Mouse (Mus musculus) left cerebral cortex, postnatal 10 days (tissue): ENCODE data around the gene Osbpl10. TPM values are rescaled to one million over a fixed set of nuclear protein-coding genes. Genes with fewer than 3 reads are reported as not detected.

Experiments
- DNase-seq, 2 experiments: peaks; one replicate each; pipeline ENCODE4 v3.0.0; 2021 to 2022; ENCODE audit warnings: low spot score in 2 of 2, mixed read lengths in 1 of 2; ENCODE audit errors: extremely low spot score in 1 of 2
- intact Hi-C: fragments of 180-260 bp; cut with DNase I; formaldehyde crosslinking; loops from one replicate; pipeline ENCODE4 v1.15.1; 2025
- total RNA-seq, 2 experiments: library from RNA; stranded (reverse); gene quantifications; 2 replicates each; pipeline ENCODE4 v1.2.3; 2021

The Osbpl10 gene
- total RNA-seq, 2 experiments from 2014 or later = 55.7 to 56.3 TPM

DNA sequence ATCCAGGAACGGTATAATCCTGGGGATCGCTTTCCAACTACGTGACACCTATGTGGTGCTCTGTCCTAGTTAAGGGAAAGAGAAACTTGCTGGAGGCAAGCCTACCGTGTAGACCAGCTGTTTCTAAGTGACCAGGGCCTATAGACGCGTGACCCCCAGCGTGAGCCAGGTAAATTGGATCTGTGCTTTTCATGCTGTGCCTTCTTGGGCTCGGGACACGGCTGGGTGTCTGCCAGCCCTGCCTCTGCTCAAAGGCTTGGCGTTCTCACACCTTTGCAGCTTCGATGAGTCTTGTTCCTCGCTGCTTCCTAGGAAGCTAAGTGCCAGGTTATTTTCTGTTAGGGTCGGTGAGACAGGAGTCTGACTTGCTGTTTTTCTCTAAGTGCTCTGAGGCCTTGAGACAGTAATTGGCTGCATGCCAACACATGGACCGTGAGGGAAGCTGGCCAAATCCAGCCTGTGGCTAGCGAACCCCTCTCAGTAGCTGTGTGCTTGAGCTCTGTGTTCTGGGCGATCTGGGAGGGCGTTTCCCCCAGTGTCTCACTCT is 142.4 kb downstream of the Osbpl10 start:
- DNase-seq = peak; percentile 25 to 59
- intact Hi-C loops = no loop called here

DNA sequence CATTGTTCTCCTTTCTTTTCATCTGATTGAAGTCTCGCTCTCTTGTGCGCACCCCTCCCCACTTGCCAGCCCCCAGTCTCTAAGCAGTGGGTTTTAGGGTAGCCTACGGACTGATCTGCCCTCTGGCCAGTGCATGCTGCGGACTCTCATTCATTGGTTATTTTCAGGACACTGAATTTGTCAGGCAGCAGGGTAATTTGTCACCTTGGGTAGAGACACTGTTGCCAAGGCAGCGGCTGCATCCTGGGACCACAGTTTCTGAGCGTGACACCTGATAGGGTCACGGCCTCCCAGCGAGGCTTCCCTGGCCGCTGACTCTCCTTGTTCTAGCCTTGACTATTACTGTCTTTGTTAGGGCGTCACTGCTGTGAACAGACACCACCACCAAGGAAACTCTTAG is 149.0 kb downstream of the Osbpl10 start:
- no peak for DNase-seq
- intact Hi-C loops = no loop called here

DNA sequence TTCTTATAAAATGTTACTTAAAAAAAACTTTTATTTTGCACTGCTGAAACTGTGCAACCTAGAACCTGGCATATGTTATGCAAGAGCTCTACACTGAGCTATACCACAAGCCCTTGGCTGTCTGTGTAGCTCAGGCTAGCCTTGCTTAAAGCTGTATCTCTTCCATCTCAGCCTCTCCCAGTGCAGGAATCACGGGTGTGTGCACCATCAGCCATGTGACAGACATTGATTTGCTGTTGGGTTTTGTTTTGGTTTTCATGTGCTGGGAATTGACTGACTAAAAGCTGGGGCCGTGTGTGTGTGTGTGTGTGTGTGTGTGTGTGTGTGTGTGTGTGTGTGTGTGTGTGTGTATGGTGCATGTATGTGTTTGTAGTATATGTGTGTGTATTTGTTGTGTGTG is 155.6 kb downstream of the Osbpl10 start:
- no peak for DNase-seq
- intact Hi-C loops = no loop called here

DNA sequence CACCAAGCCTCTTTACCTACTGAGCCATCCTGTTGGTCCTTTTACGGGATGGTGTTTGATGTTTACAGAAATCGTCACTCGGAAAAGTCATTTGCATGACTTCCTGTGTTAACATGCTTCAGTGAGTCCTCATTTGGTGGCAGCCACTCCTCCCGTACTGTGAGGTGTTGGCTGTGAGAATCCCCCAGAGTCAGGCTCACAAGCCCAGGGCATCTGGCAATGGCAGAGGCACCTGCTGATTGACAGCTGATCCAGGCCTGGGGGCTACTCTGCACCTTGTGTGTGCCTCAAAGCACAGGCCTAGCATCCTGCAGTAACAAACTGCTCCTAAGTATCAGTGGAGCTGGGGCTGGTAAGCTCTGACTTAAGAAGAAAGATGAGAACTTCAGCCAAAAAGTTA is 156.4 kb downstream of the Osbpl10 start:
- DNase-seq = no peak
- intact Hi-C loops = no loop called here

GRCm38 (mm10) chr9:115135352-115135751 is 157.0 kb downstream of the Osbpl10 start:
- intact Hi-C loops = no loop called here
- no peak for DNase-seq

DNA sequence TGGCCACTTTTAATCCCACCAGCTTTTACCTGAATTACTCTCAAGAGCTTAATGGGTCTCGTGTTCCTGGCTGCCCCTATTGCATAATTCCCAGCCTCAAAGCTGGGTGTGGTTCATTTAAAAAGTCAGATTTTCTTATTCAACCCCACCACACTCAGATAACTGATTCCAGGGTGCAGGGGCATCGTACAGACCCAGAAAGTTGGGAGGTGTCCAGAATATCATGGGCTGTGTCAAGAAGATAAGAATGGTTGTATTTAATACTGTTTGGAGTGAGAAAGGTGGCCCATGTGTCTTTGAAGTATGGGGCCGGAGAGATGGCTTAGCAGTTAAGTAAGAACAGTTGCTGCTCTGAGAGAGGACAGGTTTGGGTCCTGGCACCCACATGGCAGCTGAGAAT is 159.5 kb downstream of the Osbpl10 start:
- DNase-seq = no peak

DNA sequence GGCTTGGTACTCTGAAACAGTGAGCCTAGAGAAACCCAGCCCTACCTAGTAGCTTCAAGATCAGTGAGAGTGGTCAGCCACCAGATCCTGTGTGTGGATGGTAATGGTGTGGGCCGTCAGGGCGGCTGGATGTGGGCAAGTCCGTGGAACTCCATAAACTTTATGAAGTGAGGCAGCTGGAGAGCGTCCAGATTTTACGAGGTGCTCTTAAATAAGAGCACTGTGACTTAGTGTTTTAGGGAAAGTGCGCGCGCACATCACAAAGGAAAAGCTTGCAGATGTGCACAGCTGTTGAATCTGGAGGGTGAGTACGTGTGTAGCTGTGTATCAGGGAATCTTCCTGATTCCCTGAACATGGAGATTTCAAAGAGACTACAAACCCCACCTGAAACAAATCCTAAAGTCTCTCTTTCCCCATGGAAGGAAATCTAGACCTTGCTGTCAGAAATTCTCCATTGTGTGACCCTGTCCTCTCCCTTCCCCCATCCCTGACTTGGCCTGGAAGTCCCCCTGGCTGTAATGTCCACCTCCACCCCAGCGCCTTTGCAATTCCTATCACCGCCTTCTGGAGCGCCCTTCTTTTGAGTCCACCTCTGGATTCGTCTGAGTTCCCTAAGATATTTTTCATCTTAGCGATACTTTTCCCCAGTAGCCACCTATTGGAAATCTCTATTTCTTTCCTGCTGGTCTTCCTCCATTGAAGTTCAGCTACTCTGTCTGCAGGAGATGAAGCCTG is 161.4 kb downstream of the Osbpl10 start:
- intact Hi-C loops = no loop called here
- no peak for DNase-seq

More for the DNA sequence above, 159.5 kb downstream of the Osbpl10 start:
- intact Hi-C loops = no loop called here

- intact Hi-C loops = no loop called here
- DNase-seq = no peak
Observed at GRCm38 (mm10) chr9:115147141-115147540, 168.8 kb downstream of the Osbpl10 start.

DNA sequence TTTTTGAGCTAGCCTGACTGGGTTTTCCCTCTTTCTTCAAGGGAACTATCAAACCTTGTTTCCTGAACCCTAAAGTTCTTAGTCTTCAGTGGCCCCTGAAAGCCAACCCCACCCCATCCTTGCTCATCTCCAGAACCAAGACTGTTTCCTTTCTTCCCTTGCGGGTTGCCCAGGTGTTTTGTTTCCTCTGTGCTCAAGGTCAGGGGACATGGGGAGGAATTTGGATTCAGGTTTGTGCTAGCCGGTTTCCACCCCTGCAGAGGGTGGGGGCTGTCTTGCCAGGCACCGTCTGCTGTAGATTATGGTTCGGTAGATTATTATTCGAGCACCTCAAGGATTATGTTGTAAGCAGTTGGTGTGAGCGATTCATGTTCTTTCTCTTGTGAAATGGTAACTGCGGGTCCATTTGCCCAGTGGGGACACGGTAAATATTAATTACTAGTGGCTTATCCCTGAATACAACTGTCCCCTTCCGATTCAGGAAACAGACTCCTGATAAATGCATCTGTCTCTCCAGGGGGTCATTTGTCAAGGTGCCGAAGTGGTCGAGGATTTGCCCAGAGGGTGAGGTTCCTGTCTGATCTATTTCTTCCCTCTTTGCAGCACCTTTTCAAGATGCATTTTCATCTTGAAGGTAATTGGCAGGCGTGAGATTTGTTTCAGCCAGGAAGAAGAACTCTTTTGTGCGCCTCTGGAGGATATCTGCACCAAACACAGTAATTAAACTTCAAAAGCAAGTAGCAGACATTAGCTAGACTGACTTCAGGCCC is 169.4 kb downstream of the Osbpl10 start:
- intact Hi-C loops = no loop called here
- DNase-seq = no peak

DNA sequence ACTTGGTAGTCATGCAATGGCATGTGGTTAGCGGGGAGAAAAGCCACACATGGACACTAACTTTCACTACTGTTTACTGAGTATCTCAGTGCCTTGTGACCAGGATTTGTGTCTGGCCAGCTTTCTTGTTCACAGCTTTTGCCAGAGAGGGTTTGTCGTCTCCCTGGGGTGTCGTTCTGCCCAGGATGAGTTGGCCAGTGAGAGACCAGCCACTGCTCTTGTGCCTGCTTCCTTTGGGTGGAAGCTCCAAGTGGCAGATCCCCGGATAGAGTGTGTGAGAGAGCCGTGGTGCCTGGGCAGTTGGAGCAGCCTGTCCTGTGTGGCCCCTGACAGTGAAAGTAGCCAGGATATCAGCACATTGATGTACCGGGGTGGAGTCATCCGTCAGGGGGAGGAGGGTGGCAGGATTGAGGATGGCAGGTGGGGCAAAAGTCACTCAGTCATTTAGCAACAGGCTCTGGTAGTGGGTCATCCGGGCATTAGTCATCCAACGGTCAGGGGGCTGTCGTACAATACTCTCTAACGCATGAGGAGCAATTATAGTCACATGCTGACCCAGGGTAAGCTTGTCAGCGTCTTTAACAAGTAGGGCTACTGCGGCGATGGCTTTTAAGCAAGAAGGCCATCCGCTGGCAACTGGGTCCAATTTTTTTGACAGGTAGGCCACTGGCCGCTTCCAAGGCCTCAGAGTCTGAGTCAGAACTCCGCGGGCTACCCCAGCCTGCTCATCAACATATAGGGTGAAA is 170.8 kb downstream of the Osbpl10 start:
- intact Hi-C loops = no loop called here
- DNase-seq = no peak

DNA sequence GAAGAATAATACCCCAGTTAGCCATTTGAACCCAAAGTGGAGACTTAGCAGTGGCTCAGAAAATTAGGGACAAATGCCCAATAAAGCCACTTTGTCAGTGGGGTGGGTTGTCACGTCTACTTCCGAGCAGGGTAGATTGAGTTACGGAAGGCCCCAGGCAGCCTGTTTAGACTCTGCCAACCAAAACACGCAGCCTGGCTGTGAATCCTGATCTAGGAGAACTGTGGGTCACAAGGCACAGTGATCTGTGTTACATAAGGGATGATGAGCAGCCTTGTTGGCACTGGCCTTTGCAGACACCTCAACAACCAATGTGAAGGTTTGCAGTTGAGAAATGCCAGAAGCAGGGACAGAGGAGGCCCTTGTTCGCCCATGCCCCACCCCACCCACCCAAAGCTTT is 183.2 kb downstream of the Osbpl10 start:
- intact Hi-C loops = no loop called here
- peak in 1 of 2 experiments; percentile 37 for DNase-seq

DNA sequence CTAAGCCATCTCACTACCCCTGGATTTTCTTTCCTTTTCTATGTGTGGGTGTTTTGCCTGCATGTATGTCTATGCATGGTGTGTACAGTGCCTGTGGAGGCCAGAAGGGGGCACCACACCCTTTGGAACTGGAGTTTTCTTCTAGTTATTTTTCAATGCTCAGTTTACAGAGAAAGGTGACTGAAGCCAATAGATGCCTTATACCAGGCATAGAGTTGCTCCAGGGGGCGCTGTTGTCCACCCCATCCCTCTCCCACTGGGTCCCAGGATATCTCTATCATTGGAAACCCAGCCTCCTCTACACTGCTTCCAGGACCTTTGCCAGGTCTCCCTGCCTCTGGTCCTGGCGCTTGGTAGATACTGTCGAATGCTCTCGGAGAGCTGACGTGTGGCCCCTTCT is 184.7 kb downstream of the Osbpl10 start:
- peak; percentile 32 to 73 for DNase-seq
- intact Hi-C loops = no loop called here

GRCm38 (mm10) chr9:115163693-115164092 is 185.3 kb downstream of the Osbpl10 start:
- no peak for DNase-seq
- intact Hi-C loops = no loop called here

GRCm38 (mm10) chr9:115164351-115164750 is 186.0 kb downstream of the Osbpl10 start:
- no peak for DNase-seq
- intact Hi-C loops = no loop called here

DNA sequence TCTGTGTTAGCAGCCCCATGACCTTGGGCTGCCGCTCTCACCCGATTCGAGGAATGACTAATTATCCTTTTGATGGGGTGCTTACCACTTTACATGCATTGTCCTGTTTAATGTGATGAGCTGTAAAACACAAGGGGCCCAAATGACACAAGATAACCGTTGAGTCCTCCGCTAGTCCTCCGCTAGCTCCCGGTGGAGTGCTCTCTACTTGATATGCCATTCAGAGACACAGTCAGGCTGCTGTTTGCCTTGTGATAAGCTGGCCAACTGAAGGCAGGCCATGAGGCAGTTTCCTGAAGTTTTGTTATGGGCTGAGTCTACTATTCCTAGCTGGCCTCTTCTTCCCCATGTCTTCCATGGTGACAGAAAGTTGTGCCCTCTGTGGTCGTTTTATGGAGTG is 187.6 kb downstream of the Osbpl10 start:
- intact Hi-C loops = no loop called here

DNA sequence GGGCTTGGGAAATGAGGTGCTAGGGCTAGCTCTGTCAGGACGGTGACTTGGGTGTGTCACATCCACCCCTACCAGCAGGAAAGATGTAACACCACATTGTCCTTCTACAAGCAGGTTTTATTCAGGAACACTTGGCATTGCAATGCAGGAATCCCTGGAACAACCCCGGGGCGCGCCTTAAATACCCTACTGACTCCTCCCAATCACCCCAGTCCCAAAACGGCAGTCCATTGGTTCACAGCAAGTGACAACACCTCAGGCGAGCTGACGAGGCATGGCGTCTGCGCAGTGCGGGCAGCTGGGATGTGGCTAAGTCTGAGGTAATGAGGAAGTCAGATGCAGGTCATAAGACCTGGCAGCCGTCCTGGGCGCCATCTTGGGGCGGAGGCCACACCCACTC is 191.2 kb downstream of the Osbpl10 start:
- intact Hi-C loops = no loop called here

More for the DNA sequence above, 187.6 kb downstream of the Osbpl10 start:
- DNase-seq = no peak

GRCm38 (mm10) chr9:115172096-115172495 is 193.7 kb downstream of the Osbpl10 start:
- intact Hi-C loops = no loop called here
- no peak for DNase-seq

More for the DNA sequence above, 191.2 kb downstream of the Osbpl10 start:
- no peak for DNase-seq

DNA sequence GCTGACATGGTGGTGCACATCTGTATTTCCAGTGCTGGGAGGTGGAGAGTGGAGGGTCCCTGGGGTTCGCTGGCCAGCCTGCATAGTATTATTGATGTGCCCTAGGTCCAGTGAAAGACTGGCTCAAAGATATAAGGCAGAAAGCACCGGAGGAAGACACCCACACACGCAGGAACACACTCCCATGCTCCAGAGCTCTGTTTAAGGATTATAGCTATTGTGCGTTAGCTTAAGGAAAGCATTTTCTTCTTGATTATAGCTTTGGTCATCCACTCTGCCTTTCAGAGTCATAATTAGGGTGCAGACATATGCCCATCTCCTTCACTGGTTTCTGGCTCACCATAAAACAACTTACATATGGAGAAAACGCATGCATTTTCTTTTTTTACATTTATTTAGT is 200.8 kb downstream of the Osbpl10 start:
- no peak for DNase-seq
- intact Hi-C loops = no loop called here

DNA sequence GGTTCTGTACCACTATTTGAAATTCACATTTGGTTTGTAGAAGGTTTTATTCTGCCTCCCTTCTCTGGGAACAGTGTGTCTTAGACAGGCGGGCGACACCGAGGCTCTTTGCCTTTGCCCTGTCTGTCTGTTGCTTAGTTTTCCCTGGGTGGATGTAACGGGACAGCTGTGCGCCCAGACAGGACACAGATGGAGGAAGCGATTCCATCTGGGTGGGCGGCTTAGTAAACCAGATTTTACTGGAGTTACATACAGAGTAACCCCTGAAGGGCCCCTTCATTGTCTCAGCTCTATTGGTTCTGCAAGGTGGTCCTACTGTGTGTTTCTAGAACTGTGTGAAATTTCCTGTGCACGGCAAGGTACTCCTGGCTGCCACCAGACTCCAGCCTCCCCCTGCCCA is 201.6 kb downstream of the Osbpl10 start:
- DNase-seq = peak; percentile 36 to 49
- intact Hi-C loops = no loop called here
